Mouse (Mus musculus) CH12.LX (cell line): ENCODE measurements at regions not wholly inside any gene's neighbourhood (a gene's known extent, or its start where the extent isn't known, plus 50 kb on each side); places are given as distances from the start of the nearest gene placed in this dataset.
A peak's percentile ranks its signal among the peaks of the same experiment; 100 is the strongest.

Source experiments
- DNase-seq: peaks from one replicate; pipeline ENCODE4 v3.0.0-alpha.2; 2013; ENCODE audit errors: extremely low read depth
- H3K27ac ChIP-seq: 2 replicates; pipeline ENCODE4 v1.5.1; 2012; ENCODE audit warnings: low read depth, mild to moderate bottlenecking, control low read depth, moderate library complexity; ENCODE audit not compliant: insufficient read depth
- H3K27me3 ChIP-seq: replicated peaks from 2 replicates; pipeline ENCODE3; 2012; ENCODE audit warnings: inconsistent platforms
- H3K36me3 ChIP-seq, 2 experiments: replicated peaks in 1 of 2; 2 replicates each; pipeline versions ENCODE3 to v1.6.1; 2012; ENCODE audit warnings: inconsistent platforms in 1 of 2, low read length in 1 of 2, mild to moderate bottlenecking in 1 of 2, mixed read lengths in 1 of 2, moderate library complexity in 1 of 2; ENCODE audit not compliant: control insufficient read depth in 1 of 2, insufficient read depth in 1 of 2
- H3K4me1 ChIP-seq, 2 experiments: 2 replicates each; pipeline ENCODE4 v1.6.1; 2012; ENCODE audit warnings: inconsistent platforms in 1 of 2, moderate library complexity in 1 of 2; ENCODE audit not compliant: insufficient read depth in 2 of 2, control insufficient read depth in 1 of 2
- H3K4me2 ChIP-seq: 2 replicates; pipeline ENCODE4 v1.6.1; 2012; ENCODE audit warnings: low read depth, mild to moderate bottlenecking, control low read depth; ENCODE audit not compliant: poor library complexity, insufficient read depth, severe bottlenecking
- H3K4me3 ChIP-seq, 3 experiments: fragments of 150-350 bp in 1 of 3; sonication (generic) in 1 of 3; replicated peaks in 1 of 3; 2 replicates each; pipeline versions ENCODE3 to v1.5.1; 2011 to 2012; ENCODE audit warnings: low read depth in 2 of 3, low read length in 2 of 3, mild to moderate bottlenecking in 2 of 3, moderate library complexity in 2 of 3, control low read depth in 1 of 3, improper control_type of control experiment in 1 of 3, inconsistent platforms in 1 of 3, mixed read lengths in 1 of 3; ENCODE audit not compliant: poor library complexity in 1 of 3
- H3K79me2 ChIP-seq: replicated peaks from 2 replicates; pipeline ENCODE4 v1.6.1; 2012; ENCODE audit warnings: mild to moderate bottlenecking, moderate library complexity; ENCODE audit not compliant: control insufficient read depth, poor library complexity, insufficient read depth, severe bottlenecking; ENCODE audit errors: extremely low read depth
- H3K9ac ChIP-seq: 2 replicates; pipeline ENCODE4 v1.6.1; 2012; ENCODE audit warnings: low read depth, mild to moderate bottlenecking, control low read depth, moderate library complexity; ENCODE audit not compliant: insufficient read depth
- H3K9me3 ChIP-seq: replicated peaks from 2 replicates; pipeline ENCODE3; 2012; ENCODE audit warnings: low read length, inconsistent platforms, mixed read lengths
- BHLHE40 ChIP-seq: IDR thresholded peaks from 2 replicates; pipeline ENCODE4 v1.6.1; 2011; ENCODE audit warnings: mild to moderate bottlenecking, low read depth, low read length, improper control_type of control experiment
- CHD1 ChIP-seq: IDR thresholded peaks from 2 replicates; pipeline ENCODE4 v1.6.1; 2012; ENCODE audit warnings: low read depth, low read length, improper control_type of control experiment, inconsistent platforms
- GABPA ChIP-seq: IDR thresholded peaks from 2 replicates; pipeline ENCODE4 v1.6.1; 2012; ENCODE audit warnings: low read depth, low read length, improper control_type of control experiment, inconsistent platforms; ENCODE audit not compliant: insufficient replicate concordance
- HCFC1 ChIP-seq: IDR thresholded peaks from 2 replicates; pipeline ENCODE4 v1.6.1; 2012; ENCODE audit warnings: low read depth, mild to moderate bottlenecking, inconsistent platforms, low read length, improper control_type of control experiment
- JUND ChIP-seq: conservative IDR thresholded peaks from 2 replicates; pipeline ENCODE4 v1.6.1; 2011; ENCODE audit warnings: low read depth, low read length, improper control_type of control experiment
- KAT2A ChIP-seq: IDR thresholded peaks from 2 replicates; pipeline ENCODE4 v1.6.1; 2012; ENCODE audit warnings: low read length, improper control_type of control experiment, inconsistent platforms; ENCODE audit not compliant: insufficient replicate concordance
- MAX ChIP-seq: IDR thresholded peaks from 2 replicates; pipeline ENCODE4 v1.6.1; 2011; ENCODE audit warnings: low read length, improper control_type of control experiment
- MAZ ChIP-seq: IDR thresholded peaks from 2 replicates; pipeline ENCODE4 v1.6.1; 2012; ENCODE audit warnings: low read depth, mild to moderate bottlenecking, inconsistent platforms, low read length, improper control_type of control experiment, moderate library complexity
- MXI1 ChIP-seq: IDR thresholded peaks from 2 replicates; pipeline ENCODE4 v1.6.1; 2011; ENCODE audit warnings: mild to moderate bottlenecking, low read depth, low read length, improper control_type of control experiment
- MYC ChIP-seq: IDR thresholded peaks from 2 replicates; pipeline ENCODE4 v1.6.1; 2011; ENCODE audit warnings: low read depth, mild to moderate bottlenecking, improper control_type of control experiment, low read length
- PAX5 ChIP-seq: IDR thresholded peaks from 2 replicates; pipeline ENCODE4 v1.6.1; 2012; ENCODE audit warnings: low read length, inconsistent platforms, mixed read lengths
- POLR2A ChIP-seq: IDR thresholded peaks from 2 replicates; pipeline ENCODE4 v1.6.1; 2011; ENCODE audit warnings: low read depth, mild to moderate bottlenecking, improper control_type of control experiment, low read length
- SIN3A ChIP-seq: IDR thresholded peaks from 2 replicates; pipeline ENCODE4 v1.6.1; 2012; ENCODE audit warnings: low read length, improper control_type of control experiment, inconsistent platforms
- TCF12 ChIP-seq: IDR thresholded peaks from 2 replicates; pipeline ENCODE4 v1.6.1; 2014; ENCODE audit warnings: low read depth, mild to moderate bottlenecking, inconsistent platforms, low read length, improper control_type of control experiment
- ZC3H11A ChIP-seq: IDR thresholded peaks from 2 replicates; pipeline ENCODE4 v1.6.1; 2012; ENCODE audit warnings: low read depth, mild to moderate bottlenecking, inconsistent platforms, low read length, improper control_type of control experiment
- ZKSCAN1 ChIP-seq: IDR thresholded peaks from 2 replicates; pipeline ENCODE4 v1.6.1; 2012; ENCODE audit warnings: low read depth, inconsistent platforms, low read length, improper control_type of control experiment, borderline replicate concordance
- ZMIZ1 ChIP-seq: IDR thresholded peaks from 2 replicates; pipeline ENCODE4 v1.6.1; 2012; ENCODE audit warnings: low read depth, mild to moderate bottlenecking, inconsistent platforms, low read length, improper control_type of control experiment
- dilution Hi-C: fragments of 300-500 bp; cut with MboI; formaldehyde crosslinking; loops from 2 replicates; pipeline ENCODE4 v1.14.3; 2020; ENCODE audit warnings: low sequenced_read_pairs; ENCODE audit not compliant: extremely low pct_unique_long_range_greater_than_20kb, extremely low pct_ligation_motif_present
- in situ Hi-C: fragments of 300-500 bp; cut with MboI; formaldehyde crosslinking; loops from 3 replicates; pipeline ENCODE4 v1.14.3; 2019; ENCODE audit warnings: low sequenced_read_pairs, low pct_ligation_motif_present, low pct_unique_long_range_greater_than_20kb, mixed read lengths

- Histone ChIP-seq H3K4me2 (no peak overlapping the region), H3K4me3 (no peak overlapping the region), H3K36me3 (no peaks in the 10 kb centered on the region), H3K9ac (no peak overlapping the region; the same call in 1 of the 2 replicates), H3K4me1 (peaks cover 9 to 29% of the 10 kb centered on the region in 2 experiments), H3K9me3 (no peaks in the 10 kb centered on the region), H3K79me2 (no peaks in the 10 kb centered on the region), H3K27me3 (no peaks in the 10 kb centered on the region), H3K27ac (no peak overlapping the region)
- TF ChIP-seq BHLHE40, result no peak
- no peak for TF ChIP-seq JUND
- no peak for TF ChIP-seq MAX
- no peak for TF ChIP-seq MAZ
- in situ Hi-C loops, result no loop called here
- DNase-seq, result no peak
- dilution Hi-C loops, result no loop called here
These were observed 150.7 kb upstream of the F930015N05Rik start for GRCm38 (mm10) chr11:64587034-64587710.

GRCm38 (mm10) chr11:64587751-64588600 is 151.5 kb upstream of the F930015N05Rik start:
- Histone ChIP-seq H3K4me2 (peak overlapping the region; percentile 70), H3K27me3 (no peaks in the 10 kb centered on the region), H3K4me3 (no peak overlapping the region), H3K79me2 (no peaks in the 10 kb centered on the region), H3K36me3 (no peaks in the 10 kb centered on the region), H3K4me1 (peaks cover 9 to 29% of the 10 kb centered on the region in 2 experiments), H3K9me3 (no peaks in the 10 kb centered on the region), H3K9ac (peak overlapping the region; percentile 64), H3K27ac (peak overlapping the region; percentile 74; the same call in 1 of the 2 replicates)
- 0 out of 2 replicates have a peak, but pooled peaks have one; percentile 7 for TF ChIP-seq KAT2A
- TF ChIP-seq ZMIZ1, result 0 out of 2 replicates have a peak, but pooled peaks have one; percentile 41
- peak; percentile 1; the same call in 1 of the 2 replicates for TF ChIP-seq POLR2A
- TF ChIP-seq MXI1, result 0 out of 2 replicates have a peak, but pooled peaks have one; percentile 41
- TF ChIP-seq ZKSCAN1, result no peak
- TF ChIP-seq SIN3A, result no peak; the same call in 1 of the 2 replicates
- no peak for TF ChIP-seq PAX5
- no peak for TF ChIP-seq GABPA
- TF ChIP-seq BHLHE40, result no peak
- TF ChIP-seq MYC, result no peak
- TF ChIP-seq CHD1, result peak; percentile 83; the same call in 1 of the 2 replicates
- TF ChIP-seq ZC3H11A, result no peak
- TF ChIP-seq TCF12, result no peak
- TF ChIP-seq HCFC1, result peak; percentile 48; the same call in 1 of the 2 replicates
- peak; percentile 27 for DNase-seq
- in situ Hi-C loops, result no loop called here
- dilution Hi-C loops, result no loop called here
